Mouse (Mus musculus): ENCODE measurements around the gene Stambpl1. TPM values are rescaled to one million over a fixed set of nuclear protein-coding genes. Genes with fewer than 3 reads are reported as not detected.

Gene Stambpl1
- polyA plus RNA-seq, 1 experiment, result 30.3 TPM

GRCm38 (mm10) chr19:34270106-34270726 is 78.2 kb downstream of the Stambpl1 start:
- Histone ChIP-seq H3K4me1 (ENCODE audit: control insufficient read depth, insufficient read depth, low read length) (peaks cover 10% of the 10 kb centered on the region), H3K4me3 (ENCODE audit: insufficient read depth, low read length) (peak overlapping the region; percentile 22; the same call in 1 of the 2 replicates), H3K27ac (ENCODE audit: insufficient read depth, low read depth, low read length) (peak overlapping the region; percentile 88)
- TF ChIP-seq POLR2A (IDR thresholded peaks at IDR 0.05; ENCODE audit: borderline replicate concordance, low read depth, low read length) (no peak), CTCF (IDR thresholded peaks at IDR 0.05; ENCODE audit: low read depth, low read length) (no peak)

DNA sequence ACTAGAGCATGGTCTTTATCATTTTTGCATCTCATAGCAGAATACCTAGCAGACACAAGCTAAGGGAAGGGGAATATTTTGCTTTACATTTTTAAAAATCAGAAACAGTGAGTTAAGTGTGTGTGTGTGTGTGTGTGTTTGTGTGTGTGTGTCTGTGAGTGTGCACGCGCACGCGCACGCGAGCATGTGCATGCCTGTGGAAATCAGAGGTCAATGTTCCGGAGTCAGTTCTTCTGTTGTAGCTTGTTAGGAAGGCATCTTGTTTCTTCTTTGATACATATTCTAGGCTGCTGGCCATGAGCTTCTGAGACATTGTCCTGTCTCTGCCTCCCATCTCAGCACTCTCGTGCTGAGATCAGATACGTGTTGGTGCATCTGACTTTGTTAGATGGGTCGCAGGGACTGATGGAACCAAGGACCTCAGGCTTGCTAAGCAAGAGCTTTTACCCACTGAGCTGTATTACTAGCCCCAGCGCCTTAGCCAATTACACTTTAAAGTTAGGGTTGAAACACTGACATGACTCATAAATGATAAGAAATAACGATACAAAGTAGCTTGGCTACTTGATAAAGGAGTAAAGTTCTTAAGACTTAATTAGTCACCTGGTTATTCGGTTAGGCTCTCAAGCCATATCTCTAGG is 78.9 kb downstream of the Stambpl1 start:
- H3K4me3 ChIP-seq (ENCODE audit: insufficient read depth, low read length), result no peak overlapping the region
- peaks cover 7% of the 10 kb centered on the region for H3K4me1 ChIP-seq (ENCODE audit: control insufficient read depth, insufficient read depth, low read length)
- TF ChIP-seq CTCF (IDR thresholded peaks at IDR 0.05; ENCODE audit: low read depth, low read length), result no peak
- no peak for TF ChIP-seq POLR2A (IDR thresholded peaks at IDR 0.05; ENCODE audit: borderline replicate concordance, low read depth, low read length)
- peak overlapping the region; percentile 88 for H3K27ac ChIP-seq (ENCODE audit: insufficient read depth, low read depth, low read length)

- Histone ChIP-seq H3K27ac (ENCODE audit: insufficient read depth, low read depth, low read length) (no peak overlapping the region), H3K4me3 (ENCODE audit: insufficient read depth, low read length) (no peak overlapping the region), H3K4me1 (ENCODE audit: control insufficient read depth, insufficient read depth, low read length) (peaks cover 7% of the 10 kb centered on the region)
- TF ChIP-seq POLR2A (IDR thresholded peaks at IDR 0.05; ENCODE audit: borderline replicate concordance, low read depth, low read length) (no peak), CTCF (IDR thresholded peaks at IDR 0.05; ENCODE audit: low read depth, low read length) (no peak)
Measured at GRCm38 (mm10) chr19:34273073-34273472, 81.0 kb downstream of the Stambpl1 start.

GRCm38 (mm10) chr19:34278078-34278477 is 86.0 kb downstream of the Stambpl1 start:
- TF ChIP-seq CTCF (IDR thresholded peaks at IDR 0.05; ENCODE audit: low read depth, low read length) (no peak), POLR2A (IDR thresholded peaks at IDR 0.05; ENCODE audit: borderline replicate concordance, low read depth, low read length) (no peak)
- H3K27ac ChIP-seq (ENCODE audit: insufficient read depth, low read depth, low read length), result no peak overlapping the region
- H3K4me1 ChIP-seq (ENCODE audit: control insufficient read depth, insufficient read depth, low read length), result no peaks in the 10 kb centered on the region
- H3K4me3 ChIP-seq (ENCODE audit: insufficient read depth, low read length), result no peak overlapping the region

GRCm38 (mm10) chr19:34283614-34284013 is 91.6 kb downstream of the Stambpl1 start:
- H3K4me3 ChIP-seq (ENCODE audit: insufficient read depth, low read length), result no peak overlapping the region
- H3K4me1 ChIP-seq (ENCODE audit: control insufficient read depth, insufficient read depth, low read length), result peaks cover 11% of the 10 kb centered on the region
- TF ChIP-seq CTCF (IDR thresholded peaks at IDR 0.05; ENCODE audit: low read depth, low read length) (no peak), POLR2A (IDR thresholded peaks at IDR 0.05; ENCODE audit: borderline replicate concordance, low read depth, low read length) (no peak)
- H3K27ac ChIP-seq (ENCODE audit: insufficient read depth, low read depth, low read length), result no peak overlapping the region

GRCm38 (mm10) chr19:34284383-34284782 is 92.4 kb downstream of the Stambpl1 start:
- H3K4me1 ChIP-seq (ENCODE audit: control insufficient read depth, insufficient read depth, low read length), result peaks cover 15% of the 10 kb centered on the region
- no peak overlapping the region for H3K27ac ChIP-seq (ENCODE audit: insufficient read depth, low read depth, low read length)
- H3K4me3 ChIP-seq (ENCODE audit: insufficient read depth, low read length), result no peak overlapping the region
- TF ChIP-seq POLR2A (IDR thresholded peaks at IDR 0.05; ENCODE audit: borderline replicate concordance, low read depth, low read length) (no peak), CTCF (IDR thresholded peaks at IDR 0.05; ENCODE audit: low read depth, low read length) (peak; percentile 52)

DNA sequence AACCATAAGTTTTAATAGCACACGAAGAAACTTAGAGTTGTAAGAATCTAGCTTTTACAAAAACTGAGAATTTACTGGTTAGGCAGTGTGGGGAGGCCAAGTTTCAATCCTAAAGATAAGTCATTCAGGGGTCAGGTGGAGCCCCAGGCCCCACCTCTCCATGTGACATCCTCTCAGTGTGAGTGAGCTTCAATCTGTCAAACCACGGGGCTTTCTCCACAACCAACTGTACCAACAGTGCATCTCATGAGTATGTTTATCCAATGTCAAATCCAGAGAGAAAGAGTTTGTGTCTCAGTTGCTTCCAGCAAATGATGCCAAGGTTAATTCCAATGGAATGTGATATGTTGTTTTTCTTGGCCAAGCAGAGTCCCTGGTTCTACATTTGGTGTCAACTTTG is 92.8 kb downstream of the Stambpl1 start:
- Histone ChIP-seq H3K4me3 (ENCODE audit: insufficient read depth, low read length) (no peak overlapping the region), H3K4me1 (ENCODE audit: control insufficient read depth, insufficient read depth, low read length) (peaks cover 17% of the 10 kb centered on the region), H3K27ac (ENCODE audit: insufficient read depth, low read depth, low read length) (no peak overlapping the region)
- TF ChIP-seq CTCF (IDR thresholded peaks at IDR 0.05; ENCODE audit: low read depth, low read length) (no peak), POLR2A (IDR thresholded peaks at IDR 0.05; ENCODE audit: borderline replicate concordance, low read depth, low read length) (no peak)

GRCm38 (mm10) chr19:34287221-34287620 is 95.2 kb downstream of the Stambpl1 start:
- Histone ChIP-seq H3K4me1 (ENCODE audit: control insufficient read depth, insufficient read depth, low read length) (peaks cover 30% of the 10 kb centered on the region), H3K4me3 (ENCODE audit: insufficient read depth, low read length) (no peak overlapping the region), H3K27ac (ENCODE audit: insufficient read depth, low read depth, low read length) (no peak overlapping the region)
- TF ChIP-seq POLR2A (IDR thresholded peaks at IDR 0.05; ENCODE audit: borderline replicate concordance, low read depth, low read length), result no peak
- TF ChIP-seq CTCF (IDR thresholded peaks at IDR 0.05; ENCODE audit: low read depth, low read length), result no peak

DNA sequence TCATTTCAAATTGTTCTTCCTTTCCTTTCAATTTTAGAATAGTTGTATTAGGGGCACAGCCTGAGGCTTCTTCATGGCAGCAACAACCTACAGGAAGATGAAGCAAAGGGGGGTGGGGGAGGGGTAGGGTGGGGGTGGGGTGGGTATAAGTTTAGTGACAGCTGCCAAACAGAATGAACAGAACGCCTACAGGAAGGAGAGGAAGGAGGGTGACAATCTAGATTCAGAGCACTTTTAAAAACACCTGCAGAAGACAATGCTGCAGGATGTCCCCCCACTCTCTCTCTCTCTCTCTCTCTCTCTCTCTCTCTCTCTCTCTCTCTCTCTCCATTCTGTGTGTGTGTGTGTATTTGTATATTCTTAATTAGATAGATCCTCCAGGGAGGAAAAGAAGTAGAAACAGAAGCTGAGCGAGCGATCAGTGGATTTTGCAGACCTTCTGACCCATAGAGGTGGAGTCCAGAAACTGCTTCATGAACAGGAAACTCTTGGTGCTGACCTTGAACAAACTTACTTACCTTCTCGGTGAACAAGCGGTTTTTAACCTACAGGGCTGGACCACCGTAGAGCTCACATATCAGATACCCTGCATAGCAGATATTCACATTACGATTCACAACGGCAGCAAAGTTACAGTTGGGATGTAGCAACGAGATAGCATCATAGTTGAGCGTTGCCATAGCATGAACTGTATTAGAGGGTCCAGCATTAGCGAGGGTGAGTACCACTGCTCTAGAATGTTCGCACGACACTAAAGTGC is 95.8 kb downstream of the Stambpl1 start:
- peaks cover 35% of the 10 kb centered on the region for H3K4me1 ChIP-seq (ENCODE audit: control insufficient read depth, insufficient read depth, low read length)
- no peak overlapping the region for H3K27ac ChIP-seq (ENCODE audit: insufficient read depth, low read depth, low read length)
- TF ChIP-seq POLR2A (IDR thresholded peaks at IDR 0.05; ENCODE audit: borderline replicate concordance, low read depth, low read length) (no peak), CTCF (IDR thresholded peaks at IDR 0.05; ENCODE audit: low read depth, low read length) (no peak)
- H3K4me3 ChIP-seq (ENCODE audit: insufficient read depth, low read length), result no peak overlapping the region

GRCm38 (mm10) chr19:34288696-34289095 is 96.7 kb downstream of the Stambpl1 start:
- peaks cover 38% of the 10 kb centered on the region for H3K4me1 ChIP-seq (ENCODE audit: control insufficient read depth, insufficient read depth, low read length)
- H3K4me3 ChIP-seq (ENCODE audit: insufficient read depth, low read length), result no peak overlapping the region
- H3K27ac ChIP-seq (ENCODE audit: insufficient read depth, low read depth, low read length), result no peak overlapping the region
- no peak for TF ChIP-seq POLR2A (IDR thresholded peaks at IDR 0.05; ENCODE audit: borderline replicate concordance, low read depth, low read length)
- TF ChIP-seq CTCF (IDR thresholded peaks at IDR 0.05; ENCODE audit: low read depth, low read length), result no peak

Other genes with a start within 250 kb of the Stambpl1 start
- not detected in 2 replicates for gene Lipf, start 231.0 kb upstream of the Stambpl1 start, polyA plus RNA-seq (2012; ENCODE audit: insufficient read depth, insufficient read length, missing spikeins)
- gene Lipk, start 183.9 kb upstream of the Stambpl1 start, polyA plus RNA-seq (2012; ENCODE audit: insufficient read depth, insufficient read length, missing spikeins), result not detected in 2 replicates
- 2.2 and 3.3 TPM in 2 replicates for gene Lipn, start 124.9 kb upstream of the Stambpl1 start, polyA plus RNA-seq (2012; ENCODE audit: insufficient read depth, insufficient read length, missing spikeins)
- gene Lipm, start 91.3 kb upstream of the Stambpl1 start, polyA plus RNA-seq (2012; ENCODE audit: insufficient read depth, insufficient read length, missing spikeins), result not detected in 2 replicates
- not detected in 2 replicates for gene Ankrd22, start 26.2 kb upstream of the Stambpl1 start, polyA plus RNA-seq (2012; ENCODE audit: insufficient read depth, insufficient read length, missing spikeins)
- 22.4 and 25.9 TPM in 2 replicates for gene Acta2, start 63.4 kb downstream of the Stambpl1 start, polyA plus RNA-seq (2012; ENCODE audit: insufficient read depth, insufficient read length, missing spikeins)
- 18.6 and 21.7 TPM in 2 replicates for gene Fas, start 98.4 kb downstream of the Stambpl1 start, polyA plus RNA-seq (2012; ENCODE audit: insufficient read depth, insufficient read length, missing spikeins)

All from bone marrow macrophage, adult 2 months (primary cell).